Mouse (Mus musculus) activated CD4-positive, CD25-positive, alpha-beta regulatory T cell, adult 4 months (primary cell): ENCODE data around the gene Nmnat2. TPM values are rescaled to one million over a fixed set of nuclear protein-coding genes. Genes with fewer than 3 reads are reported as not detected.

Experiments
- ATAC-seq: one replicate; pipeline ENCODE4 v1.8.0; 2017
- polyA plus RNA-seq, 2 experiments: library from polyadenylated mRNA; unstranded; fragments of 100-300 nt; shearing (Covaris generic); gene quantifications; one replicate each; pipeline ENCODE4 v1.2.1; 2017

Nmnat2 gene
- polyA plus RNA-seq, 2 experiments from 2014 or later: 1.4 to 2.0 TPM

GRCm38 (mm10) chr1:153095328-153095727 is 140.5 kb downstream of the Nmnat2 start:
- ATAC-seq: no peak

GRCm38 (mm10) chr1:153095826-153096727 is 141.3 kb downstream of the Nmnat2 start:
- ATAC-seq: no peak

GRCm38 (mm10) chr1:153097017-153097675 is 142.4 kb downstream of the Nmnat2 start:
- ATAC-seq: no peak

GRCm38 (mm10) chr1:153098586-153098985 is 143.8 kb downstream of the Nmnat2 start:
- no peak for ATAC-seq

GRCm38 (mm10) chr1:153100912-153101311 is 146.1 kb downstream of the Nmnat2 start:
- ATAC-seq: no peak

GRCm38 (mm10) chr1:153101327-153101880 is 146.6 kb downstream of the Nmnat2 start:
- ATAC-seq: no peak

- no peak for ATAC-seq
These were observed 147.7 kb downstream of the Nmnat2 start for GRCm38 (mm10) chr1:153102296-153103185.

- ATAC-seq: no peak
These were observed 148.4 kb downstream of the Nmnat2 start for GRCm38 (mm10) chr1:153103186-153103554.

- ATAC-seq: no peak
These were observed 150.0 kb downstream of the Nmnat2 start for GRCm38 (mm10) chr1:153104804-153105203.

GRCm38 (mm10) chr1:153107866-153108265 is 153.1 kb downstream of the Nmnat2 start:
- no peak for ATAC-seq

GRCm38 (mm10) chr1:153109346-153109745 is 154.6 kb downstream of the Nmnat2 start:
- ATAC-seq: no peak

GRCm38 (mm10) chr1:153109836-153110235 is 155.0 kb downstream of the Nmnat2 start:
- no peak for ATAC-seq

- no peak for ATAC-seq
These were observed 156.8 kb downstream of the Nmnat2 start for GRCm38 (mm10) chr1:153111596-153111995.

GRCm38 (mm10) chr1:153115315-153115714 is 160.5 kb downstream of the Nmnat2 start:
- ATAC-seq: no peak

GRCm38 (mm10) chr1:153120544-153120943 is 165.8 kb downstream of the Nmnat2 start:
- no peak for ATAC-seq

GRCm38 (mm10) chr1:153121320-153121719 is 166.5 kb downstream of the Nmnat2 start:
- ATAC-seq: no peak

- no peak for ATAC-seq
These were observed 168.0 kb downstream of the Nmnat2 start for GRCm38 (mm10) chr1:153122764-153123163.

- no peak for ATAC-seq
These were observed 169.7 kb downstream of the Nmnat2 start for GRCm38 (mm10) chr1:153124502-153124901.

- no peak for ATAC-seq
These were observed 170.8 kb downstream of the Nmnat2 start for GRCm38 (mm10) chr1:153125287-153126275.

- no peak for ATAC-seq
These were observed 171.9 kb downstream of the Nmnat2 start for GRCm38 (mm10) chr1:153126491-153127381.
